Mouse (Mus musculus): ENCODE results near the gene Dusp6. TPM values are rescaled to one million over a fixed set of nuclear protein-coding genes. Genes with fewer than 3 reads are reported as not detected.
A peak's percentile ranks its signal among the peaks of the same experiment; 100 is the strongest.

Dusp6 gene
- polyA plus RNA-seq, 1 experiment from 2014 or later: 37.1 TPM

DNA sequence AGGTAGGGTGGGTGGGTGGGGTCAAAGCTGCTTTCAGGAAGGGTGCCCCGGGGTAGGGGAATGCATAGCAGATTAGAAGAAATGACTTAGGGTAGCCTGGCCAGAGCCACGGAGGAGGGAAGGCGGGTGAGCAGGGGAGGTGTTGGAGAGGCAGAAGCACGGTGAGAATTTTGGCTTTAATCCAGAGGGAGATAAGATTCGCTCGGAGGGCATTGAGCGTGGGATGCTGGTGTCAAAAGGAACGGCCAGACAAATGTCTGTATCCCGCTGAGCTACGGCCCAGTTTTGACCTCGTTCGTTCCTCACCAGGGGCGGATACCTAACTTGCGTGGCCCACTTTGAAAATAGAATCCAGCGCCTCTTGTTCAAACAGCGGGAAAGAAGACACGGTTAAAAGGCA is 23.8 kb downstream of the Dusp6 start:
- no peak for ATAC-seq (ENCODE audit: low FRiP score)
- Histone ChIP-seq H3K4me3 (replicated peaks) (no peak overlapping the region), H3K9me3 (no peaks in the 10 kb centered on the region), H3K27ac (no peak overlapping the region), H3K9ac (no peak overlapping the region), H3K36me3 (replicated peaks) (no peaks in the 10 kb centered on the region), H3K4me2 (peak overlapping the region; percentile 24; the same call in 1 of the 2 replicates), H3K27me3 (no peaks in the 10 kb centered on the region; the same call in 1 of the 2 replicates), H3K4me1 (peaks cover 13% of the 10 kb centered on the region)
- WGBS: 9% methylated on average over 17 of the region's 17 CpGs

DNA sequence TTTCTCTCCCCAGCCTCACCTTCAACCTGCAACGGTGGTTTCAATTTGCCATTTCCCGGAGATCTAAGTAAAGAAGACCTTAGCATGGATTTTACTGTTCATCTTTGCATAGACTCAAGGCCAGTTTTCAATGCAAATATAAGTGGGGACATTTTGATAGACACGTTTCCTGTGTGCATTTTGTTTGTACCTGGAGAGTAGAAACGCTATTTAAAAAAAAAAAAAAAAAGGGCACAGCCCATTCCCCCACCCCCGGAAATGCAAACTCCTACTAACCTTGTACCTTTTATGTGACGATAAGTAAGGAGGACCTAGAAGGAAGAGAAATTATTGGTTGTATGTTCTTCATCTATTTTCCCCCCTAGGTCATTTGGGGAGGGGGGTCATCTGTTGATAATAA is 24.2 kb downstream of the Dusp6 start:
- 50% methylated on average over 6 of the region's 6 CpGs for WGBS
- no peak overlapping the region for H3K9ac ChIP-seq
- H3K4me1 ChIP-seq: peaks cover 13% of the 10 kb centered on the region
- ATAC-seq (ENCODE audit: low FRiP score): no peak
- no peak overlapping the region for H3K27ac ChIP-seq
- H3K36me3 ChIP-seq (replicated peaks): no peaks in the 10 kb centered on the region
- H3K9me3 ChIP-seq: no peaks in the 10 kb centered on the region
- H3K27me3 ChIP-seq: no peaks in the 10 kb centered on the region; the same call in 1 of the 2 replicates
- no peak overlapping the region for H3K4me3 ChIP-seq (replicated peaks)
- H3K4me2 ChIP-seq: peak overlapping the region; percentile 24; the same call in 1 of the 2 replicates

- Histone ChIP-seq H3K9ac (no peak overlapping the region), H3K9me3 (no peaks in the 10 kb centered on the region), H3K4me2 (no peak overlapping the region), H3K4me3 (replicated peaks) (no peak overlapping the region), H3K27me3 (no peaks in the 10 kb centered on the region; the same call in 1 of the 2 replicates), H3K36me3 (replicated peaks) (no peaks in the 10 kb centered on the region), H3K4me1 (peaks cover 13% of the 10 kb centered on the region), H3K27ac (no peak overlapping the region)
- ATAC-seq (ENCODE audit: low FRiP score): no peak
- 91% methylated on average over 5 of the region's 5 CpGs for WGBS
These were observed 26.1 kb downstream of the Dusp6 start for GRCm38 (mm10) chr10:99289176-99289575.

DNA sequence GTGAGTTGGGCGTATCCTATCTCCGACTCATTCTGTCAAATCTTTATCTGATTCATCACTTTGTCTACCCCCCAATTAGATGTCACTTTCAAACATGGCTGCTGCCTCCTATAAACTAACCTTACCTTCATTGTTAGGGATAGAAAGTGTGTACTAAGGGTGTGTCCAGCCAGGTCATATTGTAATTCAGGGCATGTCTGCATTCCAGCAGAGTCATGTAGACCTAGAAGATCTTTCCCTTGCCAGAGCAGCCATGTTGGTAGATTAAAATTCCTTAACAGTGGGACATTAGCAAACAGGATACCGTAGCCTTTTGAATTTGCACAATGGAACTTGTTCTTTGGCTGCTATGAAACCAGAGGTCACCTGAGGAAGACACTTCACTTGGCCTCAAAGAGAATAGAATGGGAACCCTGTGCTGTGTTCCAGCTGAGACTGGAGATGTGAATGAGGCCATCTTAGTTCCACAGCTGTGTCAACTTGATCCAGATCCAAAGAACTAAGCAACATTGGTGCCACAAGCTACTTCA is 30.1 kb downstream of the Dusp6 start:
- H3K9me3 ChIP-seq: no peaks in the 10 kb centered on the region
- H3K27ac ChIP-seq: no peak overlapping the region
- H3K4me1 ChIP-seq: no peaks in the 10 kb centered on the region
- no peak for ATAC-seq (ENCODE audit: low FRiP score)
- H3K36me3 ChIP-seq (replicated peaks): no peaks in the 10 kb centered on the region
- H3K4me3 ChIP-seq (replicated peaks): no peak overlapping the region
- no peaks in the 10 kb centered on the region for H3K27me3 ChIP-seq
- H3K4me2 ChIP-seq: no peak overlapping the region
- WGBS: 86% methylated on average over 3 of the region's 3 CpGs
- no peak overlapping the region for H3K9ac ChIP-seq

DNA sequence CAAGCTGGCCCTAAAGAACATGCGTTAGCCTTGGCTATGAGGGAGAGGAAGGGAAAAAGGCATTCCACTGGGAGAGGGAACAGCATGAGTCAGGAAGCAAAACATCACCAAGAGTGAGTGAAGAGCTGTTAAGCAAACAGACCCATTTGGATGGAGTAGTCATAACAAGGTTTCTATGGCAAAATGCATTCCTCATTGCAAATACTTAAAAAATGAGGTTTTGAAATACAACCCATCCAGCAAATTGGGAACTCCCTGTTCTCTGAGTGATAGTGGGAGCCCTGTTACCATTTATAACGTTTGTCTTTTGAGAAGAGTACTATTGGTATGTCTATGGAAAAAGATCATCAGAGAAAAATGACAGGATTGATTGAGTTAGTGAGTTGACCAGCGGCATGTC is 34.7 kb downstream of the Dusp6 start:
- Histone ChIP-seq H3K4me2 (no peak overlapping the region), H3K4me3 (replicated peaks) (no peak overlapping the region), H3K36me3 (replicated peaks) (no peaks in the 10 kb centered on the region), H3K9me3 (no peaks in the 10 kb centered on the region), H3K4me1 (peaks cover 14% of the 10 kb centered on the region), H3K27ac (no peak overlapping the region), H3K9ac (no peak overlapping the region), H3K27me3 (0 out of 2 replicates have a peak, but pooled peaks cover 5% of the 10 kb centered on the region)
- ATAC-seq (ENCODE audit: low FRiP score): no peak
- WGBS: 50% methylated on average over 3 of the region's 3 CpGs

- peak; percentile 60; the same call in 1 of the 2 replicates for ATAC-seq (ENCODE audit: low FRiP score)
- Histone ChIP-seq H3K4me2 (peak overlapping the region; percentile 22), H3K36me3 (replicated peaks) (no peaks in the 10 kb centered on the region), H3K4me3 (replicated peaks) (no peak overlapping the region), H3K9me3 (no peaks in the 10 kb centered on the region), H3K9ac (no peak overlapping the region), H3K27me3 (0 out of 2 replicates have a peak, but pooled peaks cover 5% of the 10 kb centered on the region), H3K4me1 (peaks cover 14% of the 10 kb centered on the region), H3K27ac (peak overlapping the region; percentile 53)
- WGBS: 6% methylated on average over 18 of the region's 18 CpGs
These were observed 35.6 kb downstream of the Dusp6 start for GRCm38 (mm10) chr10:99298328-99299295.

DNA sequence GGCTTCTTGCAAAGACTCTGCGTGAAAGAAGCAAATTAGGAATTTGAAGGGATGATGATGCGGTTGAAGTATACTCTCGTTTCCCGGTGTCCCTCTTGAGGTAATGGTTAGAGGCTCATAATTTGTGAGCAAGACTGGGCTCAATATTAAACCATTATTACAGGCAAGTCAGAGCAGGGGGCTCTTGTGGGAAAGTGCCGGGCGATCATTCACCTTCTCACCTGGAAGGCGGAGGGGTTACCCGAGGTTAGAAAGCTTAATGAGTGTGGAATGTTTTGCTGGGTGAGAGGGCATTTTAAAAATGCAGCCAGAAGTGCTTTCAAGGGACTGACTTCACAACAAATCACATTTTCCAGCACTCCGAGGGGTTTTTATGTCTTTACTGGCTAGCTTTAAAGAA is 36.3 kb downstream of the Dusp6 start:
- Histone ChIP-seq H3K4me1 (peaks cover 14% of the 10 kb centered on the region), H3K9me3 (no peaks in the 10 kb centered on the region), H3K27me3 (0 out of 2 replicates have a peak, but pooled peaks cover 5% of the 10 kb centered on the region), H3K36me3 (replicated peaks) (no peaks in the 10 kb centered on the region), H3K4me2 (peak overlapping the region; percentile 22), H3K27ac (peak overlapping the region; percentile 53; the same call in 1 of the 2 replicates), H3K4me3 (replicated peaks) (no peak overlapping the region), H3K9ac (no peak overlapping the region)
- ATAC-seq (ENCODE audit: low FRiP score): peak; percentile 27; the same call in 1 of the 2 replicates
- 3% methylated on average over 9 of the region's 9 CpGs for WGBS

DNA sequence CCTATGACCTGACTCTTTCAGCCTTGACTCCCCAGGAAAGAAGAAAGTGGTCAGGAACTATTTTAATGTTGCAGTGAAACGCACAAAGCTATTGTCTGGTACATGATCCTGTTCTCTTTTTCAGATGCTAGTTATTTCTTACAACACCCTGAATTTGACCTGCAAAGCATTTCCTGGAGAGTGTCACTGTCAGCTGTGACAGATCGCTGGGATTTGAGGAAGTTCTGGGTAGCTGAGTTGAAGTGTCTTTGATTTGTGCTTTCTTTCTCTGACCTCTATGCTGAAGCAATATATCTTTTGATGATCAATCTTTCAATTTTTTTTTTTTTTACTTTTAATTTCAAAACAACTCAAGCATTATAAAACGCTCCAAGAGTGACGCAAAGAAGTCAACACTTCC is 39.0 kb downstream of the Dusp6 start:
- Histone ChIP-seq H3K4me2 (no peak overlapping the region), H3K27ac (no peak overlapping the region), H3K4me1 (peaks cover 14% of the 10 kb centered on the region), H3K36me3 (replicated peaks) (no peaks in the 10 kb centered on the region), H3K27me3 (0 out of 2 replicates have a peak, but pooled peaks cover 5% of the 10 kb centered on the region), H3K9ac (no peak overlapping the region), H3K9me3 (no peaks in the 10 kb centered on the region), H3K4me3 (replicated peaks) (no peak overlapping the region)
- ATAC-seq (ENCODE audit: low FRiP score): no peak
- 91% methylated on average over 4 of the region's 4 CpGs for WGBS

- Histone ChIP-seq H3K9ac (no peak overlapping the region), H3K4me3 (replicated peaks) (no peak overlapping the region), H3K27me3 (no peaks in the 10 kb centered on the region), H3K4me2 (no peak overlapping the region), H3K27ac (no peak overlapping the region), H3K9me3 (no peaks in the 10 kb centered on the region), H3K4me1 (no peaks in the 10 kb centered on the region), H3K36me3 (replicated peaks) (no peaks in the 10 kb centered on the region)
- 92% methylated on average over 4 of the region's 4 CpGs for WGBS
- no peak for ATAC-seq (ENCODE audit: low FRiP score)
These were observed 45.8 kb downstream of the Dusp6 start for GRCm38 (mm10) chr10:99308837-99309236.

- H3K4me2 ChIP-seq: no peak overlapping the region
These were observed 46.6 kb downstream of the Dusp6 start for GRCm38 (mm10) chr10:99309617-99310016.

DNA sequence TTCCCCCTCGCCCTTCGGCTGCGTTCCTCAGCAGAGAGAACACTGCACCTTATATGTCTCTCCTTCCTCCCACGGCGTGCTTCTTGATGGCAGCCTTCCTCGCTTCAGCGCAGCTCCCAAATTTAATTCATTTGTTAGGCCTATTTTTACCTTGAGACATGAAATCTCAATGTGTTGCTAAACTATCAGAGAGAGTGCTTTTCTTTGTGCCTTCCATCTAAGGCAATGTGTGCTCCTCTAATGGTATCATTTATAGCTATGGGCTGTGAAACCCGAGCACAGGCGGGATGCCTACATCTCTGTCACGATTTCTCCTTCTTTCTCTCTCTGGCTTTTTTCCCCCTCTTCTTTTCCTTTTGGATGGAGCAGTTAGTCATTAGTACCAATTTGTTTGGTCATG is 47.2 kb downstream of the Dusp6 start:
- no peaks in the 10 kb centered on the region for H3K36me3 ChIP-seq (replicated peaks)
- H3K4me2 ChIP-seq: no peak overlapping the region
- no peak for ATAC-seq (ENCODE audit: low FRiP score)
- H3K9me3 ChIP-seq: no peaks in the 10 kb centered on the region
- WGBS: 90% methylated on average over 10 of the region's 10 CpGs
- no peak overlapping the region for H3K4me3 ChIP-seq (replicated peaks)
- no peak overlapping the region for H3K9ac ChIP-seq
- no peaks in the 10 kb centered on the region for H3K27me3 ChIP-seq
- no peaks in the 10 kb centered on the region for H3K4me1 ChIP-seq
- no peak overlapping the region for H3K27ac ChIP-seq

More at GRCm38 (mm10) chr10:99309617-99310016, 46.6 kb downstream of the Dusp6 start:
- Histone ChIP-seq H3K9ac (no peak overlapping the region), H3K27me3 (no peaks in the 10 kb centered on the region), H3K9me3 (no peaks in the 10 kb centered on the region), H3K4me3 (replicated peaks) (no peak overlapping the region), H3K4me1 (no peaks in the 10 kb centered on the region), H3K36me3 (replicated peaks) (no peaks in the 10 kb centered on the region), H3K27ac (no peak overlapping the region)
- WGBS: 86% methylated on average over 9 of the region's 9 CpGs
- ATAC-seq (ENCODE audit: low FRiP score): no peak

DNA sequence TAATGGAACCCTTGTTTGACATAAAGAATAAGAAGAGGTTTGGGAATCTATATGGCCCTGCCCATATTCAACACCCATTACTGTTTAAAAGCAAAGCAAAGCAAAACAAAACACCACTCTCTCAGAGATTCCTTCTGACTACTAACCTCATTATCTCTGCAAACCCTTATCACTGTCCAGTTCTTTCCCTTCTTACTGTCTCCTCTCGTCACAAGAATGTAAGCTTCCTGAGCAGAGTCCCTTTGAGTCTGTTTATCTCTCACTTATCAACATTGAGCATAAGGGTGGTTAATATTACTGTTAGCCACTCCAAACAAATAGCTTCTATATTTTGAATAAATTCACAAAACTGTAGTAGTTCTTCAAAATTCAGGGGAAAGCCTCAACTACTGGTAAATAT is 48.9 kb downstream of the Dusp6 start:
- no peaks in the 10 kb centered on the region for H3K9me3 ChIP-seq
- 95% methylated on average over 1 of the region's 1 CpGs for WGBS
- no peak overlapping the region for H3K27ac ChIP-seq
- no peak overlapping the region for H3K9ac ChIP-seq
- H3K36me3 ChIP-seq (replicated peaks): no peaks in the 10 kb centered on the region
- H3K4me1 ChIP-seq: no peaks in the 10 kb centered on the region
- ATAC-seq (ENCODE audit: low FRiP score): no peak
- no peaks in the 10 kb centered on the region for H3K27me3 ChIP-seq
- H3K4me2 ChIP-seq: no peak overlapping the region
- H3K4me3 ChIP-seq (replicated peaks): no peak overlapping the region

Measured in forebrain, embryonic 12.5 days (tissue).